Mouse (Mus musculus): Measurements from ENCODE around the gene Slc25a42.

DNA sequence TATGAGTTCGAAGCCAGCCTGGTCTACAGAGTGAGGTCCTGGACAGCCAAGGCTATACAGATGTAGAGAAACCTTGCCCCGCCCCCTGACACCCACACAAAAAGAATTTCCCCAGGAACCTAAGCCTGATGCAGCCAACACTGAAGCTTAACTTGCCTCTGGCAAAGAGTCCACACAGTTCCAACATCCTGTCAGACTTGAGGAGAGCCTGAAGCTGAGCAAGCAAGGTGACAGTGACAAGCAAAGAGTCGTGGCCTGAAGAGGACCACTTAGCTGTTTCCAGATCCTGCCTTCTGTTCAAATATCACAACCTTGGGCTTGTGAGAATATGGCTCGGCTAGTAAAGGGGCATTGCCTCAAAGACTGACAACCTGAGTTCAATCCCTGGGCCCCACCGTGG lies 3.0 kb upstream of the Slc25a42 start:
- TF ChIP-seq CTCF (IDR thresholded peaks at IDR 0.05; ENCODE audit: low read depth, low read length) (no peak), GATA1 (IDR thresholded peaks at IDR 0.05; ENCODE audit: borderline replicate concordance, low read length) (no peak), POLR2AphosphoS5 (IDR thresholded peaks at IDR 0.05; ENCODE audit: insufficient replicate concordance, low read depth, low read length) (no peak)
